Mouse (Mus musculus) megakaryocyte, embryonic 14.5 days (primary cell): ENCODE results near the gene Hps6.

Experiments used
- FLI1 ChIP-seq: IDR thresholded peaks from 2 replicates; pipeline ENCODE4 v1.6.1; 2012; ENCODE audit warnings: low read length, inconsistent platforms, mixed read lengths
- GATA1 ChIP-seq: IDR thresholded peaks from 3 replicates; pipeline ENCODE4 v1.6.1; 2012; ENCODE audit warnings: mixed read lengths, low read length, inconsistent platforms, borderline replicate concordance

GRCm38 (mm10) chr19:46029652-46030051 lies 26.3 kb downstream of the Hps6 start:
- no peak for TF ChIP-seq GATA1
- no peak for TF ChIP-seq FLI1
